Comparison of ENCODE assay signal across 8 mouse cellular contexts in genomic region chr5:135851024-135851423, GRCm38 (mm10). TPM values are rescaled to one million over a fixed set of nuclear protein-coding genes. Genes with fewer than 3 reads are reported as not detected.
DNase-seq lines count a peak whose midpoint lies in the region; ATAC-seq and TF ChIP-seq lines count a peak whose summit lies in the region.

No protein-coding gene starts in this region.

- H3K27me3 ChIP-seq in liver, postnatal 0 days (ENCODE audit: insufficient read depth, low read length): peaks cover 55% of the 10 kb centered on the region
- H3K27me3 ChIP-seq in embryonic facial prominence, embryonic 12.5 days: peaks cover 71% of the 10 kb centered on the region

- H3K36me3 ChIP-seq in liver, postnatal 0 days (replicated peaks; ENCODE audit: insufficient read depth, low read length): no peaks in the 10 kb centered on the region
- no peaks in the 10 kb centered on the region for H3K36me3 ChIP-seq in embryonic facial prominence, embryonic 12.5 days

- no peak for TF ChIP-seq CTCF in liver, postnatal 0 days (IDR thresholded peaks at IDR 0.05; ENCODE audit: low read depth)

- H3K4me3 ChIP-seq in liver, postnatal 0 days (ENCODE audit: low read depth, low read length): no peak overlapping the region
- no peak overlapping the region for H3K4me3 ChIP-seq in embryonic facial prominence, embryonic 12.5 days

- no peaks in the 10 kb centered on the region for H3K9me3 ChIP-seq in liver, postnatal 0 days (ENCODE audit: low read length)
- H3K9me3 ChIP-seq in embryonic facial prominence, embryonic 12.5 days: no peaks in the 10 kb centered on the region

- no peak overlapping the region for H3K4me2 ChIP-seq in liver, postnatal 0 days (ENCODE audit: low read depth, low read length)
- peak overlapping the region; percentile 27 for H3K4me2 ChIP-seq in embryonic facial prominence, embryonic 12.5 days (replicated peaks)

- peak; percentile 42 for DNase-seq in liver
- no peak for DNase-seq in liver, postnatal 0 days
- peak; percentile 83 for DNase-seq in left cerebral cortex, postnatal 4 days
- peak; percentile 31 for DNase-seq in right cerebral cortex, postnatal 25 days
- DNase-seq in layer of hippocampus, adult 9-10 months (ENCODE audit: low spot score): no peak
- no peak for DNase-seq in heart, postnatal 4 days
- no peak for DNase-seq in cerebellum, adult 11 months

- H3K4me1 ChIP-seq in liver, postnatal 0 days (ENCODE audit: insufficient read depth): no peaks in the 10 kb centered on the region
- H3K4me1 ChIP-seq in embryonic facial prominence, embryonic 12.5 days: peaks cover 15% of the 10 kb centered on the region

- no peak overlapping the region for H3K9ac ChIP-seq in liver, postnatal 0 days (replicated peaks)
- H3K9ac ChIP-seq in embryonic facial prominence, embryonic 12.5 days: no peak overlapping the region

- WGBS in liver, postnatal 0 days (ENCODE audit: insufficient replicate concordance): under 1% methylated on average over 15 of the region's 15 CpGs
- WGBS in embryonic facial prominence, embryonic 12.5 days: 1% methylated on average over 15 of the region's 15 CpGs

- TF ChIP-seq EP300 in liver, postnatal 0 days (IDR thresholded peaks at IDR 0.05; ENCODE audit: low read depth): no peak

- intact Hi-C loops in left cerebral cortex, postnatal 4 days (cut with DNase I): no loop called here

- ATAC-seq in liver, postnatal 0 days: no peak
- peak; percentile 82 for ATAC-seq in embryonic facial prominence, embryonic 12.5 days (ENCODE audit: insufficient number of reproducible peaks, insufficient read depth, low FRiP score, low TSS enrichment)

- H3K27ac ChIP-seq in liver, postnatal 0 days (ENCODE audit: low read depth): no peak overlapping the region
- peak overlapping the region; percentile 9; the same call in 1 of the 2 replicates for H3K27ac ChIP-seq in embryonic facial prominence, embryonic 12.5 days

RNA-seq across cellular contexts. Expression of gene Hspb1, which starts 36.7 kb away (rescaled TPM):
- 4.5 and 9.1 TPM in 2 replicates for polyA plus RNA-seq in liver, postnatal 0 days (2015; fragmentation: Nextera tagmentation; extraction: Ambion mirVana)
- polyA plus RNA-seq in embryonic facial prominence, embryonic 12.5 days (2016; fragmentation: Nextera tagmentation; extraction: Ambion mirVana): 67.9 and 74.8 TPM in 2 replicates
- 1 to 10 TPM; 3.2 to 3.7 TPM for total RNA-seq in left cerebral cortex, postnatal 4 days (2021)
- 100 to 1,000 TPM; 397 to 401 TPM for total RNA-seq in heart, postnatal 4 days (2021)

RNA-seq across cellular contexts. Expression of gene Srrm3, which starts 44.3 kb away (rescaled TPM):
- not detected in 2 replicates for polyA plus RNA-seq in liver, postnatal 0 days (2015; fragmentation: Nextera tagmentation; extraction: Ambion mirVana)
- 3.6 and 8.9 TPM in 2 replicates for polyA plus RNA-seq in embryonic facial prominence, embryonic 12.5 days (2016; fragmentation: Nextera tagmentation; extraction: Ambion mirVana)
- 10 to 100 TPM; 87.6 to 91.5 TPM for total RNA-seq in left cerebral cortex, postnatal 4 days (2021)
- under 1 TPM; 0.12 to 0.20 TPM for total RNA-seq in heart, postnatal 4 days (2021)

Comparison
In these comparisons a context has a peak if more than half of its experiments do, and no peak if none do; other contexts are left out.
1. DNase-seq: peak in liver (single experiment), left cerebral cortex, postnatal 4 days (single experiment) and right cerebral cortex, postnatal 25 days (single experiment); none in liver, postnatal 0 days (single experiment), layer of hippocampus, adult 9-10 months (single experiment), heart, postnatal 4 days (single experiment) and cerebellum, adult 11 months (single experiment).
2. RNA of gene Hspb1, which starts 36.7 kb away (total RNA-seq): 397 to 401 TPM in heart, postnatal 4 days; 3.2 to 3.7 TPM in left cerebral cortex, postnatal 4 days; every median in the first group is over 10 times any median in the second.
3. RNA of gene Srrm3, which starts 44.3 kb away (total RNA-seq): 87.6 to 91.5 TPM in left cerebral cortex, postnatal 4 days; 0.12 to 0.20 TPM in heart, postnatal 4 days; every median in the first group is over 10 times any median in the second.